Mouse (Mus musculus): ENCODE results near the gene Ang. TPM values are rescaled to one million over a fixed set of nuclear protein-coding genes. Genes with fewer than 3 reads are reported as not detected.

Ang gene
- total RNA-seq, 1 experiment = 1.2 TPM

- Histone ChIP-seq H3K4me1 (ENCODE audit: control insufficient read depth in 2 of 2, insufficient read depth in 2 of 2, low read length in 2 of 2, poor library complexity in 1 of 2) (no peaks in the 10 kb centered on the region), H3K36me3 (ENCODE audit: control insufficient read depth, insufficient read depth, low read length, poor library complexity, severe bottlenecking) (no peaks in the 10 kb centered on the region), H3K9ac (ENCODE audit: insufficient read depth, low read depth, low read length, poor library complexity, severe bottlenecking) (no peak overlapping the region), H3K9me3 (ENCODE audit: control insufficient read depth, insufficient read depth, low read depth, low read length) (no peaks in the 10 kb centered on the region), H3K27ac (ENCODE audit: insufficient read depth, low read depth, low read length, poor library complexity, severe bottlenecking) (no peak overlapping the region), H3K4me3 (ENCODE audit: insufficient read depth in 1 of 2, low read depth in 1 of 2, low read length in 2 of 2, poor library complexity in 1 of 2, severe bottlenecking in 1 of 2) (no peak overlapping the region)
- in situ Hi-C loops (cut with MboI; ENCODE audit: low sequenced_read_pairs in 2 of 2, unreplicated experiment in 2 of 2) = no loop called here
- TF ChIP-seq MAFK (IDR thresholded peaks at IDR 0.05; ENCODE audit: insufficient read depth, low read depth, low read length) = no peak
- no peak for DNase-seq (ENCODE audit: low read depth, low spot score)
Observed at GRCm38 (mm10) chr14:51111966-51112365, 21.0 kb downstream of the Ang start.

- no peak for TF ChIP-seq ZC3H11A (IDR thresholded peaks at IDR 0.05; ENCODE audit: borderline replicate concordance, low read depth, low read length)
- TF ChIP-seq HCFC1 (IDR thresholded peaks at IDR 0.05; ENCODE audit: borderline replicate concordance, insufficient read depth, low read length) = no peak
- no peak for TF ChIP-seq MAFK (IDR thresholded peaks at IDR 0.05; ENCODE audit: insufficient read depth, low read depth, low read length)
- no peak for TF ChIP-seq ZNF384 (IDR thresholded peaks at IDR 0.05; ENCODE audit: low read depth, low read length)
- TF ChIP-seq CHD2 (IDR thresholded peaks at IDR 0.05; ENCODE audit: low read depth, low read length) = no peak
Observed at GRCm38 (mm10) chr14:51113476-51113875, 22.5 kb downstream of the Ang start.

GRCm38 (mm10) chr14:51113916-51114560 is 23.1 kb downstream of the Ang start, which contains the start of gene Eddm3b:
Eddm3b (plus strand) TSS chr14:51114426.
- in situ Hi-C loops (cut with MboI; ENCODE audit: low sequenced_read_pairs in 2 of 2, unreplicated experiment in 2 of 2) = no loop called here
- no peak within 1 kb of the TSS for H3K27ac ChIP-seq (ENCODE audit: insufficient read depth, low read depth, low read length, poor library complexity, severe bottlenecking)
- H3K4me1 ChIP-seq (ENCODE audit: control insufficient read depth in 2 of 2, insufficient read depth in 2 of 2, low read length in 2 of 2, poor library complexity in 1 of 2) = no peaks in the 10 kb centered on the region
- H3K36me3 ChIP-seq (ENCODE audit: control insufficient read depth, insufficient read depth, low read length, poor library complexity, severe bottlenecking) = no peaks in the 10 kb centered on the region
- no peak for DNase-seq (ENCODE audit: low read depth, low spot score)
- no peak within 1 kb of the TSS for H3K4me3 ChIP-seq (ENCODE audit: insufficient read depth in 1 of 2, low read depth in 1 of 2, low read length in 2 of 2, poor library complexity in 1 of 2, severe bottlenecking in 1 of 2)
- H3K9ac ChIP-seq (ENCODE audit: insufficient read depth, low read depth, low read length, poor library complexity, severe bottlenecking) = no peak within 1 kb of the TSS
- TF ChIP-seq CHD2 (IDR thresholded peaks at IDR 0.05; ENCODE audit: low read depth, low read length) = no peak
- no peak for TF ChIP-seq HCFC1 (IDR thresholded peaks at IDR 0.05; ENCODE audit: borderline replicate concordance, insufficient read depth, low read length)
- TF ChIP-seq ZC3H11A (IDR thresholded peaks at IDR 0.05; ENCODE audit: borderline replicate concordance, low read depth, low read length) = no peak
- TF ChIP-seq ZNF384 (IDR thresholded peaks at IDR 0.05; ENCODE audit: low read depth, low read length) = no peak
- TF ChIP-seq MAFK (IDR thresholded peaks at IDR 0.05; ENCODE audit: insufficient read depth, low read depth, low read length) = no peak
- no peaks in the 10 kb centered on the region for H3K9me3 ChIP-seq (ENCODE audit: control insufficient read depth, insufficient read depth, low read depth, low read length)

More at GRCm38 (mm10) chr14:51113476-51113875, 22.5 kb downstream of the Ang start:
- Histone ChIP-seq H3K27ac (ENCODE audit: insufficient read depth, low read depth, low read length, poor library complexity, severe bottlenecking) (no peak overlapping the region), H3K4me1 (ENCODE audit: control insufficient read depth in 2 of 2, insufficient read depth in 2 of 2, low read length in 2 of 2, poor library complexity in 1 of 2) (no peaks in the 10 kb centered on the region), H3K4me3 (ENCODE audit: insufficient read depth in 1 of 2, low read depth in 1 of 2, low read length in 2 of 2, poor library complexity in 1 of 2, severe bottlenecking in 1 of 2) (no peak overlapping the region), H3K9ac (ENCODE audit: insufficient read depth, low read depth, low read length, poor library complexity, severe bottlenecking) (no peak overlapping the region), H3K9me3 (ENCODE audit: control insufficient read depth, insufficient read depth, low read depth, low read length) (no peaks in the 10 kb centered on the region), H3K36me3 (ENCODE audit: control insufficient read depth, insufficient read depth, low read length, poor library complexity, severe bottlenecking) (no peaks in the 10 kb centered on the region)
- in situ Hi-C loops (cut with MboI; ENCODE audit: low sequenced_read_pairs in 2 of 2, unreplicated experiment in 2 of 2) = no loop called here
- no peak for DNase-seq (ENCODE audit: low read depth, low spot score)

GRCm38 (mm10) chr14:51125684-51126083 is 34.7 kb downstream of the Ang start:
- in situ Hi-C loops (cut with MboI; ENCODE audit: low sequenced_read_pairs in 2 of 2, unreplicated experiment in 2 of 2) = no loop called here
- H3K36me3 ChIP-seq (ENCODE audit: control insufficient read depth, insufficient read depth, low read length, poor library complexity, severe bottlenecking) = no peaks in the 10 kb centered on the region
- no peak overlapping the region for H3K27ac ChIP-seq (ENCODE audit: insufficient read depth, low read depth, low read length, poor library complexity, severe bottlenecking)
- no peak overlapping the region for H3K9ac ChIP-seq (ENCODE audit: insufficient read depth, low read depth, low read length, poor library complexity, severe bottlenecking)
- H3K9me3 ChIP-seq (ENCODE audit: control insufficient read depth, insufficient read depth, low read depth, low read length) = no peaks in the 10 kb centered on the region
- peaks cover 0 to 4% of the 10 kb centered on the region in 2 experiments; a peak in 1 of 4 replicates for H3K4me1 ChIP-seq (ENCODE audit: control insufficient read depth in 2 of 2, insufficient read depth in 2 of 2, low read length in 2 of 2, poor library complexity in 1 of 2)
- no peak overlapping the region for H3K4me3 ChIP-seq (ENCODE audit: insufficient read depth in 1 of 2, low read depth in 1 of 2, low read length in 2 of 2, poor library complexity in 1 of 2, severe bottlenecking in 1 of 2)
- no peak for TF ChIP-seq MAFK (IDR thresholded peaks at IDR 0.05; ENCODE audit: insufficient read depth, low read depth, low read length)
- no peak for TF ChIP-seq ZNF384 (IDR thresholded peaks at IDR 0.05; ENCODE audit: low read depth, low read length)
- TF ChIP-seq HCFC1 (IDR thresholded peaks at IDR 0.05; ENCODE audit: borderline replicate concordance, insufficient read depth, low read length) = no peak
- TF ChIP-seq CHD2 (IDR thresholded peaks at IDR 0.05; ENCODE audit: low read depth, low read length) = no peak
- TF ChIP-seq ZC3H11A (IDR thresholded peaks at IDR 0.05; ENCODE audit: borderline replicate concordance, low read depth, low read length) = no peak
- no peak for DNase-seq (ENCODE audit: low read depth, low spot score)

Data from ES-E14 (cell line).